Mouse (Mus musculus): ENCODE data around the gene Hecw2. TPM values are rescaled to one million over a fixed set of nuclear protein-coding genes. Genes with fewer than 3 reads are reported as not detected.

The Hecw2 gene
- polyA plus RNA-seq (2015; fragmentation: Nextera tagmentation; extraction: Ambion mirVana), result 4.8 and 5.1 TPM in 2 replicates

DNA sequence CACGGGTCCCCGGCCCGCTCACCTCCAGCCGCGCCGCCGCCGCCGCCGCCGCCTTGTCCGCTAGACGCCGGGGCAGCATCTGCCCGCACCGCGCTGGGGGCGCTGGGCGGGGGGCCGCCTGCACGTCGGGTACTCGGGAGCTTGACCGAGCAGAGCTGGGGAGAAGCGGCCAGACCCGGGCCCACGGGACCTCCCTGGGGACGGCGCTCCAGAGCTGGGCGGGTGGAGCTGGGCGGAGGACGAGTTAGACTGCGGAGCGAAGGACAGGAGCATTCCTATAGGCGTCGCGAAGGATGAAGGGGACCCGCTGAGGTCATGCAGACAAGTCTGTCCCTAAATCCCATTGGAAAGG, at the start of gene Hecw2:
Hecw2 (minus strand) TSS at position 215 of the 352 bp plus-strand sequence.
- TF ChIP-seq CTCF (IDR thresholded peaks at IDR 0.05) (no peak), EP300 (IDR thresholded peaks at IDR 0.05) (no peak)
- Histone ChIP-seq H3K4me3 (ENCODE audit: low read depth, low read length) (peak within 1 kb of the TSS; percentile 77), H3K4me1 (ENCODE audit: insufficient read depth, low read depth, low read length) (no peaks in the 10 kb centered on the region), H3K4me2 (replicated peaks; ENCODE audit: low read depth, low read length) (peak within 1 kb of the TSS; percentile 96), H3K27me3 (replicated peaks; ENCODE audit: insufficient read depth, low read length) (no peaks in the 10 kb centered on the region), H3K27ac (ENCODE audit: low read length) (no peak within 1 kb of the TSS), H3K9me3 (ENCODE audit: low read length) (no peaks in the 10 kb centered on the region), H3K36me3 (ENCODE audit: insufficient read depth, low read length) (no peaks in the 10 kb centered on the region), H3K9ac (replicated peaks; ENCODE audit: low read depth) (peak within 1 kb of the TSS; percentile 32; the same call in 1 of the 2 replicates)
- ATAC-seq (peak; percentile 70), DNase-seq (ENCODE audit: low spot score) (peak; percentile 48)
- under 1% methylated on average over 31 of the region's 38 CpGs for WGBS

DNA sequence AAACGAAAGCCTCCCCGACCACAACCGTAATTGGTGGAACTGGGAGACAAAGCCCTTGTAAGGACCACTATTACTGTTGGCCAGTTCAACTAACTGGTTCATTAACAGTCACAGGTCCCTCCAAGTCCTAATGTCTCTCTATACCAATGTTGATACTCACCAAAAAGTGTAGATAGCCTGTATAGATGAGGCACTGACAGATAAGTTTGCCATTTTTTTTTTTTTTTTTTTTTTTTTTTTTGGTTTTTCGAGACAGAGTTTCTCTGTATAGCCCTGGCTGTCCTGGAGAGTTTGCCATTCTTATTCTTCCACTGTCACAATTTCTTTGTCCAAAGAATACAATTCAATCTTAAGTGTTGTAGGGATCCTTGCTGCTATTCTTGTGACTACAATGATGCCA, 47.8 kb upstream of the Hecw2 start:
- no peak overlapping the region for H3K4me2 ChIP-seq (replicated peaks; ENCODE audit: low read depth, low read length)
- DNase-seq (ENCODE audit: low spot score) (no peak), ATAC-seq (no peak)
- H3K4me1 ChIP-seq (ENCODE audit: insufficient read depth, low read depth, low read length), result no peaks in the 10 kb centered on the region
- H3K27ac ChIP-seq (ENCODE audit: low read length), result no peak overlapping the region
- H3K4me3 ChIP-seq (ENCODE audit: low read depth, low read length), result no peak overlapping the region
- H3K36me3 ChIP-seq (ENCODE audit: insufficient read depth, low read length), result no peaks in the 10 kb centered on the region
- H3K9me3 ChIP-seq (ENCODE audit: low read length), result no peaks in the 10 kb centered on the region
- no peaks in the 10 kb centered on the region for H3K27me3 ChIP-seq (replicated peaks; ENCODE audit: insufficient read depth, low read length)
- 92% methylated on average over 4 of the region's 4 CpGs for WGBS
- TF ChIP-seq EP300 (IDR thresholded peaks at IDR 0.05) (no peak), CTCF (IDR thresholded peaks at IDR 0.05) (no peak)
- no peak overlapping the region for H3K9ac ChIP-seq (replicated peaks; ENCODE audit: low read depth)

DNA sequence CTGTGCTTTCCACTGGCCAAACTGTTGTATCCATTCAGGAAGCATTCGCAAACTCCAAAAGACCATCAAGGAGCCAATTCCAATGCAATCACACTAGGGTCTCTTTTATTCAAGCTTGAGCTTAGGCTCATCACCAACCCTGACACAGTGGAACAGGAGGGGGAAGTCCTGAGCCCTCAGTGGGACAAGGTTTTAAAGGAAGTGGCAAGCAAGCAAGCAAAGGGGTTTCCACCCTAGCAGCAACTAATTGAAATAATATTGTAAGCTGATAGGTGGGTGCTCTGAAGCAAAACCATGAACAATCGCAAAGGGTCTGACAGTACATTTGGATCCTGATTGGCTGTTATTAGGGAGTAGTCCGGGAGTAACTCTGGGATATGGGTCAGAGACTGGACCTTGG, 25.3 kb upstream of the Hecw2 start:
- Histone ChIP-seq H3K27ac (ENCODE audit: low read length) (no peak overlapping the region), H3K9me3 (ENCODE audit: low read length) (no peaks in the 10 kb centered on the region), H3K4me3 (ENCODE audit: low read depth, low read length) (no peak overlapping the region), H3K4me1 (ENCODE audit: insufficient read depth, low read depth, low read length) (no peaks in the 10 kb centered on the region), H3K4me2 (replicated peaks; ENCODE audit: low read depth, low read length) (no peak overlapping the region), H3K27me3 (replicated peaks; ENCODE audit: insufficient read depth, low read length) (no peaks in the 10 kb centered on the region), H3K9ac (replicated peaks; ENCODE audit: low read depth) (no peak overlapping the region), H3K36me3 (ENCODE audit: insufficient read depth, low read length) (no peaks in the 10 kb centered on the region)
- DNase-seq (ENCODE audit: low spot score) (no peak), ATAC-seq (no peak)
- TF ChIP-seq EP300 (IDR thresholded peaks at IDR 0.05) (no peak), CTCF (IDR thresholded peaks at IDR 0.05) (no peak)
- WGBS, result 94% methylated on average over 3 of the region's 3 CpGs

DNA sequence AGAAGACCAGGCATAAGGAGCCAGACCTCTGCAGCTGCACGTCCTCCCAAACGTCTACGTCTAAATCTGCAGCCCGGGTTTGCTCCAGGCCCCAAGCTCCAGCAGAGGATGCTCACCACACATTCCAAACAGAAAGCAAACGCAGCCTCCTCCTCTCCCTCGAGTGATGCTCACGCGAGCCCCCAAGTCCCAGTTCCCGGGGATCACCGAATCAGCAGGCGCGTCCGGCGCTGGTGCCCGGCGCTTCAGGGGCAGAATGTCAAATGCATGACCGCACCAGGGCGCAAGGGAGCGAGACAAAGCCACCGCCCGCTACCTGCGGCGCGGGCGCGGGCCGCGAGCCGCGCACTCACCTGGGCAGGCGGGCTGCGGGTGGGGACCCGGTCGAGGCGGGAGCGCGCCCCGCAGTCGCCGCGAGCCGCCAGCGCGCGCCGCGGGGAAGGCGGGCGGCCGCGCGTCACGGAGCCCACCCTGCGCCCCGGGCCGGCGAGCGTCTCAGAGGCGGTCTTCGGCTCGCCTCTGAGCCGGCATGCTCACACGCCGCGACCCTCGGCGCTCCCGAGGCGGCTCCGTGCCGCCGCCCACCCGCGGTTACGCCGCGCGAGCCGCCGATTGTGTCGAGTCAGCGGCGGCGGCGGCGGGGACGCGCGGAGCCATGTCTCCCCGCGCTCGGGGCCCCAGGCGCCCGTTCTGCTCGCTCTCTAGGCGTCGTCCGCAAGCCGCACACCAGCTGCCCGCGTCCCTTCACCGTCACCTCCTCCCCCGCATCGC, 600 bp downstream of the Hecw2 start:
- Histone ChIP-seq H3K27ac (ENCODE audit: low read length) (no peak overlapping the region), H3K36me3 (ENCODE audit: insufficient read depth, low read length) (no peaks in the 10 kb centered on the region), H3K9me3 (ENCODE audit: low read length) (no peaks in the 10 kb centered on the region), H3K27me3 (replicated peaks; ENCODE audit: insufficient read depth, low read length) (no peaks in the 10 kb centered on the region), H3K4me2 (replicated peaks; ENCODE audit: low read depth, low read length) (peak overlapping the region; percentile 96), H3K9ac (replicated peaks; ENCODE audit: low read depth) (peak overlapping the region; percentile 32; the same call in 1 of the 2 replicates), H3K4me1 (ENCODE audit: insufficient read depth, low read depth, low read length) (no peaks in the 10 kb centered on the region), H3K4me3 (ENCODE audit: low read depth, low read length) (peak overlapping the region; percentile 77)
- 1% methylated on average over 51 of the region's 104 CpGs for WGBS
- TF ChIP-seq EP300 (IDR thresholded peaks at IDR 0.05) (no peak), CTCF (IDR thresholded peaks at IDR 0.05) (no peak; the same call in 1 of the 2 replicates)
- DNase-seq (ENCODE audit: low spot score) (peak; percentile 42), ATAC-seq (peak; percentile 73)

DNA sequence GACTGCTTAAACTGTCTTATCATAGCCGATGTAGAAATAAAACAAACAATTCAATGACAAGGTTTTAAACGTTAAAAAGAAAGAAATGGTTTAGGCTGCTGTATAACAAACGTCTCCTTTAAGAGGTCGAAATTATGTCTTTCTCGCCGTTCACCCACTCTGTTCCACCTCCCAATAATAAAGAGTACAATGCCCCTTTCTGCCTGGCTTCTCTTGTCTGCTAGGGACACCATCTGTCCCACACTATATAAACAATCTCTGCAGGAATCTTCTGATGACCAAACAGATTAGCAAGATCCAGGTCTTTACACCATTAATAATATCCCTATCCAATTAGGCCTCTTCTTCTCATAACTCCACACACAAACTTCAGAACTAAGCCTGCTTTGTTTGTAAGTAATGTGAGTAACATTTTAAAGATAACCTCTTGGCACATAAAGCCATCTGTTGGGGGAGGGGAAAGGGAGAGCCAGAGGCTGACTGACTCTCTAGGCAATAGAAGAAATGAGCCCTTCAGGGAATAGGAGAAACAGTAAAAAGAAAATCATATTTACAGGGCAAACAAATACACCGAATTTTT, 1.7 kb downstream of the Hecw2 start:
- Histone ChIP-seq H3K4me3 (ENCODE audit: low read depth, low read length) (no peak overlapping the region), H3K9ac (replicated peaks; ENCODE audit: low read depth) (no peak overlapping the region), H3K4me1 (ENCODE audit: insufficient read depth, low read depth, low read length) (no peaks in the 10 kb centered on the region), H3K27ac (ENCODE audit: low read length) (no peak overlapping the region), H3K9me3 (ENCODE audit: low read length) (no peaks in the 10 kb centered on the region), H3K27me3 (replicated peaks; ENCODE audit: insufficient read depth, low read length) (no peaks in the 10 kb centered on the region), H3K4me2 (replicated peaks; ENCODE audit: low read depth, low read length) (no peak overlapping the region), H3K36me3 (ENCODE audit: insufficient read depth, low read length) (no peaks in the 10 kb centered on the region)
- ATAC-seq (no peak), DNase-seq (ENCODE audit: low spot score) (no peak)
- TF ChIP-seq CTCF (IDR thresholded peaks at IDR 0.05) (no peak), EP300 (IDR thresholded peaks at IDR 0.05) (no peak)
- 35% methylated on average over 7 of the region's 7 CpGs for WGBS

DNA sequence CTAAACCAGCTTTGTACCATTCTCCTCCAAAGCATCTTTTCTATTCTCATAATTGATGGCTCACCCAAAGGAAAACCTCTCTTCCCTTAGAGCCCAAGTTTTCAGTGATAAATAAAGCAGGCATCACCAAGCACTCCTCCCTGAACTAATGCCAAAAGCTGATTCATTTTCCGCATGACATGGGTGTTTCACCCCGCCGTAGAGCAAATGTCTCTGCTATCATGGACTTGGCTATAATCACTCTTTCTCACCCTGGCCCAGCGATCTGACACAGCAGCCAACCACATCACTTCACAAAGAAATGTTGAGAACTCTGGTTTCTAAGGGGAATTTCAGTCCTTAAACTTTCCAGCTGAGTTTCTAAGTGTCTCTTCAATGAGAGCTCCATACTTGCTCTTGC, 7.4 kb downstream of the Hecw2 start:
- Histone ChIP-seq H3K9me3 (ENCODE audit: low read length) (no peaks in the 10 kb centered on the region), H3K4me2 (replicated peaks; ENCODE audit: low read depth, low read length) (no peak overlapping the region), H3K27me3 (replicated peaks; ENCODE audit: insufficient read depth, low read length) (no peaks in the 10 kb centered on the region), H3K36me3 (ENCODE audit: insufficient read depth, low read length) (no peaks in the 10 kb centered on the region), H3K9ac (replicated peaks; ENCODE audit: low read depth) (no peak overlapping the region), H3K27ac (ENCODE audit: low read length) (no peak overlapping the region), H3K4me3 (ENCODE audit: low read depth, low read length) (no peak overlapping the region), H3K4me1 (ENCODE audit: insufficient read depth, low read depth, low read length) (no peaks in the 10 kb centered on the region)
- WGBS, result 27% methylated on average over 4 of the region's 4 CpGs
- peak; percentile 62 for DNase-seq (ENCODE audit: low spot score)
- TF ChIP-seq EP300 (IDR thresholded peaks at IDR 0.05) (no peak), CTCF (IDR thresholded peaks at IDR 0.05) (no peak)
- peak; percentile 53 for ATAC-seq
